Mouse (Mus musculus) left cerebral cortex, postnatal 4 days (tissue): ENCODE results near the gene Lmntd1. TPM values are rescaled to one million over a fixed set of nuclear protein-coding genes. Genes with fewer than 3 reads are reported as not detected.

Source experiments
- DNase-seq: peaks from one replicate; pipeline ENCODE4 v3.0.0-alpha.2; 2022
- intact Hi-C: fragments of 180-260 bp; cut with DNase I; formaldehyde crosslinking; loops from one replicate; pipeline ENCODE4 v1.15.1; 2025
- total RNA-seq, 2 experiments: library from RNA; stranded (reverse); gene quantifications; 2 replicates each; pipeline ENCODE4 v1.2.3; 2021

Lmntd1 gene
- total RNA-seq, 2 experiments from 2014 or later: 1.9 to 2.1 TPM

- intact Hi-C loops: no loop called here
Measured at GRCm38 (mm10) chr6:145396534-145396933, 217.6 kb downstream of the Lmntd1 start.

GRCm38 (mm10) chr6:145390421-145390820, 223.7 kb downstream of the Lmntd1 start:
- no peak for DNase-seq
- intact Hi-C loops: no loop called here

More at GRCm38 (mm10) chr6:145396534-145396933, 217.6 kb downstream of the Lmntd1 start:
- DNase-seq: no peak

GRCm38 (mm10) chr6:145389904-145390303, 224.2 kb downstream of the Lmntd1 start:
- DNase-seq: peak; percentile 44
- intact Hi-C loops: no loop called here

GRCm38 (mm10) chr6:145387378-145387777, 226.7 kb downstream of the Lmntd1 start:
- DNase-seq: no peak
- intact Hi-C loops: no loop called here

- intact Hi-C loops: no loop called here
- DNase-seq: peak; percentile 17
Measured at GRCm38 (mm10) chr6:145382586-145383380, 231.3 kb downstream of the Lmntd1 start.

- intact Hi-C loops: no loop called here
- no peak for DNase-seq
Measured at GRCm38 (mm10) chr6:145380961-145381360, 233.2 kb downstream of the Lmntd1 start.

GRCm38 (mm10) chr6:145379175-145379574, 234.9 kb downstream of the Lmntd1 start:
- intact Hi-C loops: no loop called here
- no peak for DNase-seq

GRCm38 (mm10) chr6:145378689-145379088, 235.4 kb downstream of the Lmntd1 start:
- no peak for DNase-seq
- intact Hi-C loops: no loop called here

- intact Hi-C loops: no loop called here
- DNase-seq: no peak
Measured at GRCm38 (mm10) chr6:145374372-145374771, 239.7 kb downstream of the Lmntd1 start.

- DNase-seq: peak; percentile 19
- intact Hi-C loops: no loop called here
Measured at GRCm38 (mm10) chr6:145373712-145374221, 240.4 kb downstream of the Lmntd1 start.

GRCm38 (mm10) chr6:145372066-145372465, 242.1 kb downstream of the Lmntd1 start:
- no peak for DNase-seq
- intact Hi-C loops: no loop called here

- intact Hi-C loops: no loop called here
Measured at GRCm38 (mm10) chr6:145371586-145371985, 242.5 kb downstream of the Lmntd1 start.

GRCm38 (mm10) chr6:145370302-145370701, 243.8 kb downstream of the Lmntd1 start:
- intact Hi-C loops: no loop called here
- DNase-seq: no peak

More at GRCm38 (mm10) chr6:145371586-145371985, 242.5 kb downstream of the Lmntd1 start:
- no peak for DNase-seq

- intact Hi-C loops: loop anchor here (10.0 kb wide), 1 partner anchor 426 kb away; no protein-coding TSS in a partner anchor
- DNase-seq: no peak
Measured at GRCm38 (mm10) chr6:145369290-145369689, 244.8 kb downstream of the Lmntd1 start.

- intact Hi-C loops: loop anchor here (10.0 kb wide), 1 partner anchor 428 kb away; no protein-coding TSS in a partner anchor
- DNase-seq: no peak
Measured at GRCm38 (mm10) chr6:145366488-145366887, 247.6 kb downstream of the Lmntd1 start.

GRCm38 (mm10) chr6:145363698-145364097, 250.4 kb downstream of the Lmntd1 start:
- DNase-seq: no peak
- intact Hi-C loops: loop anchor here (5.0 to 10.0 kb wide), 2 partner anchors 431 to 1049 kb away; no protein-coding TSS in a partner anchor

- no peak for DNase-seq
- intact Hi-C loops: loop anchor here (5.0 to 10.0 kb wide), 2 partner anchors 434 to 1051 kb away; no protein-coding TSS in a partner anchor
Measured at GRCm38 (mm10) chr6:145361109-145361694, 252.9 kb downstream of the Lmntd1 start.

GRCm38 (mm10) chr6:145359470-145360430, 254.4 kb downstream of the Lmntd1 start:
- peak; percentile 57 for DNase-seq

GRCm38 (mm10) chr6:145358001-145358400, 256.1 kb downstream of the Lmntd1 start:
- intact Hi-C loops: no loop called here
- DNase-seq: no peak

More at GRCm38 (mm10) chr6:145359470-145360430, 254.4 kb downstream of the Lmntd1 start:
- intact Hi-C loops: loop anchor here (5.0 to 10.0 kb wide), 2 partner anchors 435 to 1053 kb away; no protein-coding TSS in a partner anchor

GRCm38 (mm10) chr6:145353806-145354205, 260.3 kb downstream of the Lmntd1 start:
- DNase-seq: no peak
- intact Hi-C loops: no loop called here
